Mouse (Mus musculus) stomach, embryonic 15.5 days (tissue): ENCODE data around the gene Bub1b. TPM values are rescaled to one million over a fixed set of nuclear protein-coding genes. Genes with fewer than 3 reads are reported as not detected.

Experiments used
- ATAC-seq: fragments of 200-750 bp; cut with Nextera tagmentation; 2 replicates; pipeline ENCODE4 v1.8.0; 2017; ENCODE audit warnings: low read depth, moderate number of reproducible peaks, moderate TSS enrichment; ENCODE audit not compliant: insufficient read depth, low FRiP score
- H3K27ac ChIP-seq: fragments of 300-500 bp; sonication (generic); 2 replicates; pipeline ENCODE4 v1.5.1; 2015; ENCODE audit warnings: mild to moderate bottlenecking, inconsistent platforms
- H3K27me3 ChIP-seq: fragments of 300-500 bp; sonication (generic); replicated peaks from 2 replicates; pipeline ENCODE4 v1.6.1; 2015; ENCODE audit warnings: inconsistent platforms
- H3K36me3 ChIP-seq: fragments of 300-500 bp; sonication (generic); 2 replicates; pipeline ENCODE4 v1.6.1; 2015; ENCODE audit warnings: inconsistent platforms
- H3K4me1 ChIP-seq: fragments of 300-500 bp; sonication (generic); 2 replicates; pipeline ENCODE4 v1.6.1; 2015; ENCODE audit warnings: inconsistent platforms
- H3K4me2 ChIP-seq: fragments of 300-500 bp; sonication (generic); 2 replicates; pipeline ENCODE4 v1.6.1; 2015; ENCODE audit warnings: mild to moderate bottlenecking, inconsistent platforms
- H3K4me3 ChIP-seq: fragments of 300-500 bp; sonication (generic); replicated peaks from 2 replicates; pipeline ENCODE4 v1.5.1; 2015; ENCODE audit warnings: inconsistent platforms
- H3K9ac ChIP-seq: fragments of 300-500 bp; sonication (generic); 2 replicates; pipeline ENCODE4 v1.6.1; 2015; ENCODE audit warnings: inconsistent platforms
- H3K9me3 ChIP-seq: fragments of 300-500 bp; sonication (generic); 2 replicates; pipeline ENCODE4 v1.6.1; 2016; ENCODE audit warnings: inconsistent platforms
- WGBS: fragments of 180-500 bp; shearing (Covaris S2); methylation state at CpG from one replicate; pipeline ENCODE4 v1.1.7; 2015; 5-methylcytosine and 5-hydroxymethylcytosine counted together
- polyA plus RNA-seq: library from polyadenylated mRNA; unstranded; fragments of >200 nt; fragmentation: Nextera tagmentation; extraction: Ambion mirVana; gene quantifications from 2 replicates; pipeline ENCODE4 v1.2.1, GENCODE M21; 2015

Gene Bub1b
- polyA plus RNA-seq, 1 experiment from 2014 or later = 66.9 TPM

DNA sequence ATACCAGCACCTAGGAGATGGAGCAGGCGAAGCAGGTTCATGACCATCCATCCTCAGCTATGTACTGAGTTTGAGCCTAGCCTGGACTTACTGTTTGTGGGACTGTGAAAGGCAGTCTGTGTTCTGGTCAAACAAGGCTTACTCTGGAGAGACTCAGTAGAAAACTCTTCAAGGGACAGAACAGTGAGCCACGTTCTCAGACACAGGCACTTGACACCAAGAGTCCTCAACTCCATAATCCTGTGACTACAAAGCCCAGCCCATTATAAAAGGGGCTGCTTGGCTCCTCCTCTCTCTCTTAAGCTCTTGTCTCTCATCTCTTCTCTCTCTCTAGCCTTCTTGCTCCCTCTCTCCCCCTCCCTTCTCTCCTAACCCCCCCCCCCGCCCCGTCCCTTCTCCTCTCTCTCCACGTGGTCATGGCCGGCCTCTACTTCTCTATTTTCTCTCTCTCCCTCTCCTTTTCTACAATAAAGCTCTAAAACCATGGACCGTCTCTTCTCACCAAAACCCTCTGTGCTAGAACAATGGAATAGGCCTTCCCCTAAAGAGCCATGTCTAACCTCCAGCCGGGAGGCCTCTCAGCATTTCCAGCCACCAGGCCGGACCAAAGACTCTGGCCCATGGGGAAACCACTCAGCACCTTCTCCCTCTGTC, 25.7 kb upstream of the Bub1b start:
- Histone ChIP-seq H3K27me3 (no peaks in the 10 kb centered on the region), H3K4me2 (no peak overlapping the region)

GRCm38 (mm10) chr2:118573135-118573534, 24.9 kb upstream of the Bub1b start:
- H3K4me3 ChIP-seq = no peak overlapping the region
- H3K27me3 ChIP-seq = no peaks in the 10 kb centered on the region
- ATAC-seq = no peak
- no peaks in the 10 kb centered on the region for H3K9me3 ChIP-seq
- no peak overlapping the region for H3K9ac ChIP-seq
- no peaks in the 10 kb centered on the region for H3K4me1 ChIP-seq
- WGBS = 57% methylated on average over 3 of the region's 3 CpGs
- H3K27ac ChIP-seq = no peak overlapping the region
- no peaks in the 10 kb centered on the region for H3K36me3 ChIP-seq
- H3K4me2 ChIP-seq = no peak overlapping the region

More for the DNA sequence above, 25.7 kb upstream of the Bub1b start:
- Histone ChIP-seq H3K27ac (no peak overlapping the region), H3K4me3 (no peak overlapping the region), H3K36me3 (no peaks in the 10 kb centered on the region), H3K9me3 (no peaks in the 10 kb centered on the region), H3K9ac (no peak overlapping the region), H3K4me1 (no peaks in the 10 kb centered on the region)
- ATAC-seq = no peak
- 80% methylated on average over 9 of the region's 9 CpGs for WGBS

GRCm38 (mm10) chr2:118586013-118586412, 12.0 kb upstream of the Bub1b start:
- peak; percentile 72 for ATAC-seq
- 32% methylated on average over 5 of the region's 5 CpGs for WGBS
- H3K4me2 ChIP-seq = no peak overlapping the region
- H3K9ac ChIP-seq = no peak overlapping the region
- H3K4me3 ChIP-seq = no peak overlapping the region
- no peaks in the 10 kb centered on the region for H3K36me3 ChIP-seq
- no peak overlapping the region for H3K27ac ChIP-seq
- H3K4me1 ChIP-seq = 0 out of 2 replicates have a peak, but pooled peaks cover 4% of the 10 kb centered on the region
- H3K9me3 ChIP-seq = no peaks in the 10 kb centered on the region
- no peaks in the 10 kb centered on the region for H3K27me3 ChIP-seq

- ATAC-seq = no peak
- H3K36me3 ChIP-seq = no peaks in the 10 kb centered on the region
- H3K9me3 ChIP-seq = no peaks in the 10 kb centered on the region
- no peak overlapping the region for H3K4me3 ChIP-seq
- H3K27me3 ChIP-seq = no peaks in the 10 kb centered on the region
- 0 out of 2 replicates have a peak, but pooled peaks cover 4% of the 10 kb centered on the region for H3K4me1 ChIP-seq
- WGBS = 68% methylated on average over 3 of the region's 3 CpGs
- H3K4me2 ChIP-seq = no peak overlapping the region
- H3K27ac ChIP-seq = no peak overlapping the region
- H3K9ac ChIP-seq = no peak overlapping the region
These were observed 10.3 kb upstream of the Bub1b start for GRCm38 (mm10) chr2:118587686-118588085.

- Histone ChIP-seq H3K4me3 (no peak overlapping the region), H3K9me3 (no peaks in the 10 kb centered on the region), H3K27me3 (no peaks in the 10 kb centered on the region), H3K4me1 (0 out of 2 replicates have a peak, but pooled peaks cover 3% of the 10 kb centered on the region), H3K9ac (no peak overlapping the region), H3K36me3 (no peaks in the 10 kb centered on the region), H3K4me2 (no peak overlapping the region), H3K27ac (no peak overlapping the region)
- no peak for ATAC-seq
- WGBS = 81% methylated on average over 4 of the region's 4 CpGs
These were observed 6.9 kb upstream of the Bub1b start for GRCm38 (mm10) chr2:118591083-118591482.

DNA sequence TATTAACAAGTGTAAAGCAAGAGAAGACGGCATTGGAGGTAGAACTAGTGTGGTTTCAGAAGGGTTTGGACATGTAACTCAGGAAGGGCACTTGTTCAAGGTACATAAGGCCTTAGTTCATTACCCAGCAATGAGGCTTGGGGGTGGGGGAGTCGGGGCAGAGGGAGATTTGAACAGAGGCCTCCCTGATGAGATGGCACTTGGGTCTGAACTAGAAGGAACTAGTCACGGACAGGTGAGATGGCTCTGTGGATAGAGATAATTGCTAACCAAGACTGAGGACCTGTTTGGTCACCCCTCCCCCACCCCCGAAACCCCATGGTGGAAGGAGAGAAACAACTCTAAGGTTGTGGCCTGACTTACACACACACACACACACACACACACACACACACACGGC, 1.1 kb downstream of the Bub1b start:
- no peak for ATAC-seq
- H3K9ac ChIP-seq = 0 out of 2 replicates have a peak overlapping the region, but pooled peaks have one; percentile 60

GRCm38 (mm10) chr2:118601599-118602263, 3.7 kb downstream of the Bub1b start:
- no peak for ATAC-seq
- no peaks in the 10 kb centered on the region for H3K27me3 ChIP-seq
- peaks cover 9% of the 10 kb centered on the region; the same call in 1 of the 2 replicates for H3K4me1 ChIP-seq
- no peak overlapping the region for H3K4me2 ChIP-seq
- H3K27ac ChIP-seq = no peak overlapping the region
- peaks cover 27% of the 10 kb centered on the region for H3K36me3 ChIP-seq
- 91% methylated on average over 18 of the region's 18 CpGs for WGBS
- no peak overlapping the region for H3K4me3 ChIP-seq
- H3K9ac ChIP-seq = no peak overlapping the region
- H3K9me3 ChIP-seq = no peaks in the 10 kb centered on the region

More for the DNA sequence above, 1.1 kb downstream of the Bub1b start:
- H3K27ac ChIP-seq = no peak overlapping the region
- WGBS = 32% methylated on average over 5 of the region's 5 CpGs
- H3K27me3 ChIP-seq = no peaks in the 10 kb centered on the region
- peak overlapping the region; percentile 79 for H3K4me3 ChIP-seq
- peak overlapping the region; percentile 80 for H3K4me2 ChIP-seq
- no peaks in the 10 kb centered on the region for H3K9me3 ChIP-seq
- peaks cover 5% of the 10 kb centered on the region; the same call in 1 of the 2 replicates for H3K36me3 ChIP-seq
- peaks cover 9% of the 10 kb centered on the region; the same call in 1 of the 2 replicates for H3K4me1 ChIP-seq

DNA sequence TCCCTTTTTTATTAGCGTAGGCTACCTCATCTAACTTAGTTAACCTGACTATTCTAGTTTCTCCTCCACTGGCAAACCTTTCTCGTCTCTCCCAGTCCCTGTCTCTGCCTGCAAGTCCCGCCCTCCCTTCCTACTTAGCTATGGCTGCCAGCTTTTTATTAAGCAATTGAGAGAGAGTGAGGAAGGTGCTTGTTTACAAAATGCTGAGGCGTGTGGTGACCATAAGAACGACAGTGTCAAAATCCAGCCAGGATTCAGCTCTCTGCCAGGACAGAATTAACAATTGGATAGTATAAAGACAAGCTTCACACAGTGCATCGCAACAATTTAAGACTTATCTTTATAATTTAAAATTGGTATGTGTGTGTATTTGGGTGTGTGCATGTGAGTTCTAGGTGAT, 6.1 kb downstream of the Bub1b start:
- Histone ChIP-seq H3K4me1 (0 out of 2 replicates have a peak, but pooled peaks cover 7% of the 10 kb centered on the region), H3K9ac (no peak overlapping the region), H3K27me3 (no peaks in the 10 kb centered on the region), H3K9me3 (no peaks in the 10 kb centered on the region), H3K36me3 (peaks cover 37% of the 10 kb centered on the region), H3K27ac (no peak overlapping the region), H3K4me2 (no peak overlapping the region), H3K4me3 (no peak overlapping the region)
- no peak for ATAC-seq
- WGBS = 87% methylated on average over 6 of the region's 6 CpGs

GRCm38 (mm10) chr2:118606032-118606431, 8.0 kb downstream of the Bub1b start:
- no peaks in the 10 kb centered on the region for H3K9me3 ChIP-seq
- H3K9ac ChIP-seq = no peak overlapping the region
- H3K27ac ChIP-seq = no peak overlapping the region
- peaks cover 42% of the 10 kb centered on the region for H3K36me3 ChIP-seq
- H3K4me1 ChIP-seq = no peaks in the 10 kb centered on the region
- WGBS = 86% methylated on average over 2 of the region's 2 CpGs
- H3K4me3 ChIP-seq = no peak overlapping the region
- H3K27me3 ChIP-seq = no peaks in the 10 kb centered on the region
- no peak overlapping the region for H3K4me2 ChIP-seq
- no peak for ATAC-seq

- H3K4me1 ChIP-seq = no peaks in the 10 kb centered on the region
- H3K36me3 ChIP-seq = peaks cover 42% of the 10 kb centered on the region
- H3K9ac ChIP-seq = no peak overlapping the region
- WGBS = 55% methylated on average over 5 of the region's 5 CpGs
- H3K9me3 ChIP-seq = no peaks in the 10 kb centered on the region
- no peak overlapping the region for H3K4me3 ChIP-seq
- no peaks in the 10 kb centered on the region for H3K27me3 ChIP-seq
- H3K27ac ChIP-seq = no peak overlapping the region
- ATAC-seq = no peak
- H3K4me2 ChIP-seq = no peak overlapping the region
These were observed 9.0 kb downstream of the Bub1b start for GRCm38 (mm10) chr2:118606976-118607375.

GRCm38 (mm10) chr2:118618013-118618412, 20.0 kb downstream of the Bub1b start:
- 77% methylated on average over 5 of the region's 5 CpGs for WGBS
- H3K4me3 ChIP-seq = no peak overlapping the region
- no peak overlapping the region for H3K9ac ChIP-seq
- ATAC-seq = no peak
- peaks cover 65% of the 10 kb centered on the region for H3K36me3 ChIP-seq
- H3K4me2 ChIP-seq = no peak overlapping the region
- H3K27ac ChIP-seq = no peak overlapping the region
- no peaks in the 10 kb centered on the region for H3K9me3 ChIP-seq
- no peaks in the 10 kb centered on the region for H3K27me3 ChIP-seq
- no peaks in the 10 kb centered on the region for H3K4me1 ChIP-seq

DNA sequence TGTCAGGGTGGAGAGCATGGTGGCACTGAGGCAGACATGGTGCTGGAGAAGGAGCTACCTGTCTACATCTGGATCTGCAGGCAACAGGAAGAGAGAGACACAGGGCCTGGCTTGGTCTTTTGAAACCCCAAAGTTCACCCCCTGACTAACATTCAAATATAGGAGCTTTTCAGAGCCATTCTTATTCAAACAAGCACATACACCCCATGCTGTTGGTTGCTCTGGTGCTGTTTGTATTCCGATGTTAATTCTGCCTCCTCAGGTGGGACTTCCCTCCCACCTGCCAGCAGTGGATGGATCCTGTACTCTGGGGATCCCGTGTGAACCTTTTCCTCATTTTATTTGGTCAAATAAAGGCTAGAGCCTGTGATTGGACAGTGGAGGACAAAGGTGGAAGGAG, 22.1 kb downstream of the Bub1b start:
- no peak for ATAC-seq
- Histone ChIP-seq H3K4me1 (no peaks in the 10 kb centered on the region), H3K27ac (no peak overlapping the region), H3K4me2 (no peak overlapping the region), H3K36me3 (peaks cover 60% of the 10 kb centered on the region), H3K9ac (no peak overlapping the region), H3K27me3 (no peaks in the 10 kb centered on the region), H3K4me3 (no peak overlapping the region), H3K9me3 (no peaks in the 10 kb centered on the region)
- 69% methylated on average over 2 of the region's 2 CpGs for WGBS
